Mouse (Mus musculus) E14TG2a.4 (cell line): ENCODE data around the gene Ttyh1.

Experiments used
- CTCF ChIP-seq: conservative IDR thresholded peaks from 2 replicates; pipeline ENCODE4 v1.5.1; 2014; ENCODE audit warnings: low read length
- POU5F1 ChIP-seq: IDR thresholded peaks from 2 replicates; pipeline ENCODE4 v1.6.1; 2014; ENCODE audit warnings: low read length, borderline replicate concordance

- TF ChIP-seq CTCF (no peak), POU5F1 (no peak)
These were observed 36.4 kb upstream of the Ttyh1 start for GRCm38 (mm10) chr7:4082804-4083203.
